Mouse (Mus musculus) liver, embryonic 13.5 days (tissue): ENCODE results near the gene Tfpt. TPM values are rescaled to one million over a fixed set of nuclear protein-coding genes. Genes with fewer than 3 reads are reported as not detected.

ENCODE experiments used
- ATAC-seq: fragments of 200-750 bp; cut with Nextera tagmentation; 2 replicates; pipeline ENCODE4 v1.8.0; 2017; ENCODE audit warnings: low read depth, mild to moderate bottlenecking, moderate number of reproducible peaks, moderate library complexity
- DNase-seq: peaks from one replicate; pipeline ENCODE4 v3.0.0; 2022
- H3K27ac ChIP-seq: fragments of 300-500 bp; sonication (generic); 2 replicates; pipeline ENCODE4 v1.5.1; 2015; ENCODE audit warnings: moderate library complexity, mild to moderate bottlenecking, inconsistent platforms
- H3K27me3 ChIP-seq: fragments of 300-500 bp; sonication (generic); 2 replicates; pipeline ENCODE4 v1.6.1; 2015; ENCODE audit warnings: mild to moderate bottlenecking, inconsistent platforms
- H3K36me3 ChIP-seq: fragments of 300-500 bp; sonication (generic); 2 replicates; pipeline ENCODE4 v1.6.1; 2015; ENCODE audit warnings: mild to moderate bottlenecking, inconsistent platforms
- H3K4me1 ChIP-seq: fragments of 300-500 bp; sonication (generic); replicated peaks from 2 replicates; pipeline ENCODE4 v1.6.1; 2015; ENCODE audit warnings: inconsistent platforms
- H3K4me2 ChIP-seq: fragments of 300-500 bp; sonication (generic); 2 replicates; pipeline ENCODE4 v1.6.1; 2015; ENCODE audit warnings: inconsistent platforms, mild to moderate bottlenecking, moderate library complexity
- H3K4me3 ChIP-seq: fragments of 300-500 bp; sonication (generic); replicated peaks from 2 replicates; pipeline ENCODE4 v1.5.1; 2015; ENCODE audit warnings: mild to moderate bottlenecking, inconsistent platforms
- H3K9ac ChIP-seq: fragments of 300-500 bp; sonication (generic); 2 replicates; pipeline ENCODE4 v1.6.1; 2015; ENCODE audit warnings: mild to moderate bottlenecking, inconsistent platforms
- H3K9me3 ChIP-seq: fragments of 300-500 bp; sonication (generic); replicated peaks from 2 replicates; pipeline ENCODE4 v1.6.1; 2016; ENCODE audit warnings: inconsistent platforms
- WGBS: fragments of 180-500 bp; shearing (Covaris S2); methylation state at CpG from one replicate; pipeline ENCODE4 v1.1.7; 2015; ENCODE audit not compliant: insufficient replicate concordance; 5-methylcytosine and 5-hydroxymethylcytosine counted together
- polyA plus RNA-seq: library from polyadenylated mRNA; unstranded; fragments of >200 nt; fragmentation: Nextera tagmentation; extraction: Ambion mirVana; gene quantifications from 2 replicates; pipeline ENCODE4 v1.2.1, GENCODE M21; 2015

Tfpt gene
- polyA plus RNA-seq, 1 experiment from 2014 or later = 12.7 TPM

DNA sequence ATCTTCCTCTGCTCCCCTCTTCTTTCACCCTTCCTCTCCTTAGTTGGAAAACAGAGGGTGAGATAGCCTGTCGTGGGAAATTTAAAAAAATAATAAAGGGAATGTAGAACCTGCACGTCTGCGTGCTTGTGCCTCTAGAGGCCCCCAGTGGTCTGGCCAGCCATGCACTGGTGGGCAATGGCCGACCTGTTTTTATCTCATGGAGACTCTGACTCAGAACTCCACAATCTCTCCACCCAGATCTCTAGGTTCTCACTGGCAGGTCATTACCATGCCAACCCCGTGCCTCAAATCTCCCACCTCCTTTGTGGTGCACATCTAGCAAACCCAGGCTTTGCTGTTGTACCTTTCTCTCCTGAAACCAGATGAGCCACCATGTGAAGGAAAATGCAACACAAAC, 35.0 kb downstream of the Tfpt start:
- peaks cover 6% of the 10 kb centered on the region for H3K4me1 ChIP-seq
- DNase-seq (no peak), ATAC-seq (peak; percentile 57)
- WGBS = 7% methylated on average over 5 of the region's 5 CpGs
- H3K27me3 ChIP-seq = no peaks in the 10 kb centered on the region
- H3K9me3 ChIP-seq = no peaks in the 10 kb centered on the region
- no peaks in the 10 kb centered on the region for H3K36me3 ChIP-seq
- H3K9ac ChIP-seq = peak overlapping the region; percentile 52
- H3K4me3 ChIP-seq = peak overlapping the region; percentile 44
- peak overlapping the region; percentile 61 for H3K4me2 ChIP-seq
- no peak overlapping the region for H3K27ac ChIP-seq

- ATAC-seq = no peak
- no peaks in the 10 kb centered on the region for H3K9me3 ChIP-seq
- no peak overlapping the region for H3K9ac ChIP-seq
- H3K4me1 ChIP-seq = peaks cover 6% of the 10 kb centered on the region
- H3K4me2 ChIP-seq = no peak overlapping the region
- no peaks in the 10 kb centered on the region for H3K27me3 ChIP-seq
- no peak for DNase-seq
- H3K36me3 ChIP-seq = no peaks in the 10 kb centered on the region
- H3K27ac ChIP-seq = no peak overlapping the region
- no peak overlapping the region for H3K4me3 ChIP-seq
Observed at GRCm38 (mm10) chr7:3593855-3594254, 35.9 kb downstream of the Tfpt start.

DNA sequence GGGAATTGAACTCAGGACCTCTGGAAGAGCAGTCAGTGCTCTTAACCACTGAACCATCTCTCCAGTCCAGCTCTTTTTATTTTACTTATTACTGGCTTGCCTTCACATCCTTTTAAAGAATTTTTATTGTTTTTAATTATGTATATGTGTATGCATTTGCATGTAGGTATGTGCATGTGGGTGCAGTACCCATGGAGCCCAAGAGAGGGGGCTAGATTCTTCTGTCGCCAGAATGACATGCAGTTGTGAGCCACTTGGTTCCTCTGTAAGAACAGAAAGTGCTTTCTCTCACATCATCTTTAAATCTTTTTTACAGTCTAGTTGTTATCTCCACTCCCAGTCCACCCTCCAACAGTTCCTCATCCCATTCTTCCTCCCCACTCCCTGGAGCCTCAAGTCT, 38.2 kb downstream of the Tfpt start:
- Histone ChIP-seq H3K9ac (no peak overlapping the region), H3K27ac (no peak overlapping the region), H3K36me3 (no peaks in the 10 kb centered on the region), H3K27me3 (no peaks in the 10 kb centered on the region), H3K4me3 (no peak overlapping the region), H3K9me3 (no peaks in the 10 kb centered on the region), H3K4me2 (no peak overlapping the region), H3K4me1 (peaks cover 6% of the 10 kb centered on the region)
- ATAC-seq (no peak), DNase-seq (no peak)
- 68% methylated on average over 1 of the region's 1 CpGs for WGBS

DNA sequence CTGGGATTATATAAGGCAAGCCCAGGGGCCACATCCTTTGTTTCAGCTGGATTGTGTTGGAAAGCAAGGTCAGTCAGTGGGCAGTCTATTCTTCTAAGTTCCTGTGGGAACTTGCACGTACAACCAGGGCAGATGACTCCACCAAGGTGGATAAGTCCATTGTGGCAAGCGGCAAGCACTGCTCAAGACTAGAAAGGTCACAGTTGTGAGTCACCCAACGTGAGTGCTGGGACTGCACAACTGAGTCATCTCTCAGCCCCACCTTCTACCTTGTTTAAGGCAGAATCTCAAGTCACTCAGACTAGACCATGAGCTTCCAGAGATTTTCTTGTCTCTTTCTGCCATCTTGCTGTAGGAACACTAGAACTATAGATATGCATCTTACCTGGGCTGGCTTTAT, 39.2 kb downstream of the Tfpt start:
- DNase-seq = no peak
- H3K4me3 ChIP-seq = no peak overlapping the region
- H3K9ac ChIP-seq = no peak overlapping the region
- H3K4me2 ChIP-seq = no peak overlapping the region
- no peak for ATAC-seq
- H3K36me3 ChIP-seq = no peaks in the 10 kb centered on the region
- no peaks in the 10 kb centered on the region for H3K9me3 ChIP-seq
- WGBS = 44% methylated on average over 3 of the region's 3 CpGs
- no peaks in the 10 kb centered on the region for H3K27me3 ChIP-seq
- H3K27ac ChIP-seq = no peak overlapping the region
- peaks cover 6% of the 10 kb centered on the region for H3K4me1 ChIP-seq

DNA sequence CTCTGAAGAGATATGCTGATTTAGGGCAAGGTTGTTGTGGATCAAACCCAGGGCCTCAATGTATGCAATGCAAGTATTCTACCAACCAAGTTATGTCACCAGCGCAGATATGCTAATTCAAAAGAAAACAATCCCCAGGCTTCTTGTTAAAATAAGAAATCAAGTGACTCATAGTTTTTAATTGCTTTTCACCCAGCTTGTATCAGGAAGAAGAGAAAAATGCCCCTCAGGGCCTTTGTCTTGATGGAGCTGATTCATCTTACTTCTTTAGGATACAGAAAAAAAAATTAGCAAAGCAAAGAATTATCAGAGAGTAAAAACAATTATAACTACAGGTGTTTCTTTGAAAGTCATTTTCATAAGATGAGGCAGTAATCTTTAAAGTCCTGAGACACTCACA, 42.4 kb downstream of the Tfpt start:
- H3K4me2 ChIP-seq = no peak overlapping the region
- 51% methylated on average over 1 of the region's 1 CpGs for WGBS

DNA sequence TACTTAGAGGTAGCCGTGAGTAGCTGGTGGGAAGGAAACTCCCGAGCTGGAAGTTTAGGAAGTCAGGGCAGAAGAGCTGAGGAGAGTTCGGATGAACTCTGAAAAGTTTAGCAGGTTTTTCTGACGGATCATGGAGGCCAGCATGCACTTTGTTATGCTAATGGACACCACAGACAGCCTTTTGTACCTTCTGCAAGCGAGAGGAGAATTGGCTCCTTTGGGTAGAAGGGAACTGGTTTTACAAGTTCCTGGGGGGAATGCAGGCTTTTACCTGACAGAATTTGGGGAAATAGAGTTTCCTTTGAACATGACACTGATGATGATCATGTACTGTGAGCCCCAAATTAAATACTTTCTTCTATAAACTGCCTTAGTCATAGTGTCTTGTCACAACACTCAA, 43.5 kb downstream of the Tfpt start:
- ATAC-seq = no peak

More for the DNA sequence above, 42.4 kb downstream of the Tfpt start:
- Histone ChIP-seq H3K36me3 (no peaks in the 10 kb centered on the region), H3K9ac (no peak overlapping the region), H3K27me3 (no peaks in the 10 kb centered on the region), H3K4me1 (no peaks in the 10 kb centered on the region), H3K4me3 (no peak overlapping the region), H3K27ac (no peak overlapping the region), H3K9me3 (no peaks in the 10 kb centered on the region)
- ATAC-seq (no peak), DNase-seq (no peak)

DNA sequence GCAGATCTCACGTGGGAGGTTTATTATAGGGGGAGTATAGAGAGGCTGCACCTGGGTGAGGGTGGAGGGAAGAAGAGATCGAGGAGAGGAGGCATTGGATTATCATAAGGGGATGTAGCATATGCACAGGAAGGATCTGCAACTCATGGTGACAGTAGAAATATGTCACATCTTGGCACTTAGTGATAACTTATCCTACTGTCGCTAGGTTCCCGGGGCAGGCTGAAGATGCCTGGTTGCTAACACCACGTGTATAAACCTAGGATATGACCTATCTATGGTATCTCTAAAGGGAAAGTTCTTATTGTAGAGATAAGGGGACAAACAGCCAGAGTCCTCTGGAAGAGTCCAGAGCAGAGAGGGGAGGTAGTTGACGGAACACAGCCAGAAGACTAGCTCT, 44.0 kb downstream of the Tfpt start:
- no peak overlapping the region for H3K4me3 ChIP-seq
- H3K27me3 ChIP-seq = no peaks in the 10 kb centered on the region
- no peaks in the 10 kb centered on the region for H3K4me1 ChIP-seq
- ATAC-seq (no peak), DNase-seq (no peak)
- no peak overlapping the region for H3K4me2 ChIP-seq
- H3K36me3 ChIP-seq = no peaks in the 10 kb centered on the region
- H3K27ac ChIP-seq = no peak overlapping the region
- WGBS = 7% methylated on average over 6 of the region's 6 CpGs
- H3K9ac ChIP-seq = no peak overlapping the region
- no peaks in the 10 kb centered on the region for H3K9me3 ChIP-seq

More for the DNA sequence above, 43.5 kb downstream of the Tfpt start:
- Histone ChIP-seq H3K4me3 (no peak overlapping the region), H3K36me3 (no peaks in the 10 kb centered on the region), H3K27me3 (no peaks in the 10 kb centered on the region), H3K4me1 (no peaks in the 10 kb centered on the region), H3K4me2 (no peak overlapping the region), H3K27ac (no peak overlapping the region), H3K9ac (no peak overlapping the region), H3K9me3 (no peaks in the 10 kb centered on the region)
- DNase-seq = no peak
- WGBS = 9% methylated on average over 5 of the region's 5 CpGs

- no peaks in the 10 kb centered on the region for H3K36me3 ChIP-seq
- no peak overlapping the region for H3K9ac ChIP-seq
- no peak overlapping the region for H3K4me3 ChIP-seq
- DNase-seq (no peak), ATAC-seq (no peak)
- WGBS = 43% methylated on average over 2 of the region's 2 CpGs
- no peaks in the 10 kb centered on the region for H3K9me3 ChIP-seq
- H3K4me1 ChIP-seq = no peaks in the 10 kb centered on the region
- H3K27me3 ChIP-seq = no peaks in the 10 kb centered on the region
- no peak overlapping the region for H3K4me2 ChIP-seq
- no peak overlapping the region for H3K27ac ChIP-seq
Observed at GRCm38 (mm10) chr7:3580029-3580428, 49.7 kb downstream of the Tfpt start.

GRCm38 (mm10) chr7:3578952-3579546, 50.7 kb downstream of the Tfpt start:
- Histone ChIP-seq H3K4me2 (no peak overlapping the region), H3K36me3 (no peaks in the 10 kb centered on the region), H3K9ac (no peak overlapping the region), H3K4me3 (no peak overlapping the region), H3K27ac (no peak overlapping the region), H3K4me1 (no peaks in the 10 kb centered on the region), H3K27me3 (no peaks in the 10 kb centered on the region), H3K9me3 (no peaks in the 10 kb centered on the region)
- ATAC-seq = no peak
- DNase-seq = no peak
- WGBS = 53% methylated on average over 6 of the region's 6 CpGs

DNA sequence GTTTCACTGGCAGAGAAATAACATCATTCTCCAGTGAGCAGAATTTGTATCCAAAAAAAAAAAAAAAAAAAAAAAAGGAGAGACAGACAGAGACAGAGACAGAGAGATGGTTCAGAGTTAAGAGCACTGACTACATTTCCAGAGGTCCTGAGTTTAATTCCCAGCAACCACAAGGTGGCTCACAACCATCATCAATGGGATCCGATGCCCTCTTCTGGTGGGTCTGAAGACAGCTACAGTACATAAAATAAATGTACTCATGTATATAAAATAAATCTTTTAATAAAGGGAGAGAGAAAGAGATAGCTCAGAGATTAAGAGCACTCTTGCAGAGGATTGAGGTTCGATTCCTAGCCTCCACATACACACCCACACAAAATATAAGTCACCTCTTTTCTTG, 51.5 kb downstream of the Tfpt start:
- 64% methylated on average over 2 of the region's 2 CpGs for WGBS
- no peak for ATAC-seq
- Histone ChIP-seq H3K4me3 (no peak overlapping the region), H3K9ac (no peak overlapping the region), H3K4me2 (no peak overlapping the region), H3K4me1 (no peaks in the 10 kb centered on the region), H3K9me3 (no peaks in the 10 kb centered on the region), H3K27ac (no peak overlapping the region), H3K36me3 (no peaks in the 10 kb centered on the region), H3K27me3 (no peaks in the 10 kb centered on the region)
- no peak for DNase-seq

DNA sequence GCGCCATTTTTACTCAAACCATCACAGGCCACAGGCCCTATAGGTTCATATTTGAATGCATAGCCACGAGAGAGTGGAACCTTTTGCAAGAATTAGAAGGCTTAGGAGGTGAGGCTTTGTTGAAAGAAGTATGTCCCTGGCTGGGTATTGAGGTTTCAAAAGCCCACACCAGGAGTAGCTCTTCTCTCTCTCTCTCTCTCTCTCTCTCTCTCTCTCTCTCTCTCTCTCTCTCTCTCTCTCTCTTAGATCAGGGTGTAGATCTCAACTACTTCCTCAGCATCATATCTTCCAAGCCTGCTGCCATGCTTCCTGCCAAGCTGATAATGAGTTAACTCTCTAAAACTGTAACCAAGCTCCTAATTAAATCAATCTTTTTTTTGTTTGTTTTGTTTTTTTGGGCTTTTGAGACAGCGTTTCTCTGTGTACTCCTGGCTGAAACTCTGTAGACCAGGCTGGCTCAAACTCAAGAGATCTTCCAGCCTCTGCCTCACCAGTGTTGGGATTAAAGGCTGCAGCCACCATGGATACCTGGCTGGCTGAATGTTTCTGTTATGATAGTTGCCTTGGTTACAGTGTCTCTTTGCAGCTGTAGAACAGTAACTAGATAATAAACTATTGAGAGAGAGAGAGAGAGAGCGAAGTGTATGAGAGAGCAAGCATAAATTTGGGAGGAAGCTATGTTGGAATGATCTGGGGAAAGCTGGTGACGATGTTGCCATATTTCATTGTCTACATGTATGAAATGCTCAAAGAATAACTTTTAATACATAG, 53.2 kb downstream of the Tfpt start:
- H3K36me3 ChIP-seq = no peaks in the 10 kb centered on the region
- no peak overlapping the region for H3K27ac ChIP-seq
- ATAC-seq (no peak), DNase-seq (no peak)
- no peak overlapping the region for H3K4me3 ChIP-seq
- H3K9ac ChIP-seq = no peak overlapping the region
- no peak overlapping the region for H3K4me2 ChIP-seq
- 49% methylated on average over 5 of the region's 5 CpGs for WGBS
- H3K27me3 ChIP-seq = no peaks in the 10 kb centered on the region
- H3K9me3 ChIP-seq = no peaks in the 10 kb centered on the region
- no peaks in the 10 kb centered on the region for H3K4me1 ChIP-seq

DNA sequence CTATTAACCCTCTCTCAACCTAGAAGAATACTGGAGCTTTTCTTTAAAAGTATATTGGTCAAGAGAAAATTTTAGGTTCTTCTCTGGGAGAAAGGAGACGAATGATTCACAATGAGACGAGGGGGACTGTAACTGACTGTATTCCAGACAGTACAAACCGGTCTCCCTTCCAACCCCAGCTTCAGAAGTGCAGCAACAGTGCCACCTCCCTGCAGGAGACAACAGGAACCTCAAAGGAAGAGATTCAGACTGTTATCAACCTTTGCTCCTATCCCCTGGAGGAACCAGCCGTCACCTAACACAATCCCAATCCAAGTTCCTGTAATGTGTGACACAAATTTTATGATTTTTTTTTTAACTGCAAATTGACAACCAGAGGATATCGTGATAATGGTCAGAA, 55.5 kb downstream of the Tfpt start:
- Histone ChIP-seq H3K27me3 (no peaks in the 10 kb centered on the region), H3K4me1 (no peaks in the 10 kb centered on the region), H3K9me3 (no peaks in the 10 kb centered on the region), H3K4me2 (no peak overlapping the region), H3K36me3 (no peaks in the 10 kb centered on the region), H3K27ac (no peak overlapping the region), H3K4me3 (no peak overlapping the region), H3K9ac (no peak overlapping the region)
- ATAC-seq (no peak), DNase-seq (no peak)
- 29% methylated on average over 5 of the region's 5 CpGs for WGBS
